Mouse (Mus musculus) megakaryocyte, embryonic 14.5 days (primary cell): ENCODE results near the gene Man1a.
A peak's percentile ranks its signal among the peaks of the same experiment; 100 is the strongest.

Source experiments
- FLI1 ChIP-seq: IDR thresholded peaks from 2 replicates; pipeline ENCODE4 v1.6.1; 2012; ENCODE audit warnings: low read length, inconsistent platforms, mixed read lengths
- GATA1 ChIP-seq: IDR thresholded peaks from 3 replicates; pipeline ENCODE4 v1.6.1; 2012; ENCODE audit warnings: mixed read lengths, low read length, inconsistent platforms, borderline replicate concordance

DNA sequence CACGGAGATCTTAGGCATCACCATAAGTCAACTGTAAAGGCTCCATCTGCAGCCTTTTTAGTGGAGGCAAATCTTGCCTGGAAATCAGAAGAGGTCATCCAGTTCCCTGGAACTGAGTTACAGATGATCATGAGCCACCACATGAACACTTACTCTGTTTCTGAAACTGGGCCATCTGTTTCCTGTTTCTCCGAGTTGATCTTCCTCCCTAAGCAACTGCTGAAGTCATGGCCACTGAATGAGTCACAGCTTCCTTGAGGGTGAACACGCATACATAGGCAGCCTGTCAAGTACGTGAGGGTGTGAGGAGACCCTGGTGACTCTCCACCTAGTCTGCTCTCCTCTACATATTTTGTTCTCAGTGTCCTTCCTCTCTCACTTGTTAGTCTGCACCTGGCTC lies 41.4 kb upstream of the Man1a start:
- TF ChIP-seq GATA1 (peak; percentile 97), FLI1 (peak; percentile 62; the same call in 1 of the 2 replicates)
